Mouse (Mus musculus) liver, postnatal 0 days (tissue): ENCODE results near the gene Tnnt3.

Experiments used
- CTCF ChIP-seq: sonication (generic); IDR thresholded peaks from 2 replicates; pipeline ENCODE4 v1.5.1; 2016; ENCODE audit warnings: antibody characterized with exemption, low read depth
- EP300 ChIP-seq: IDR thresholded peaks from 2 replicates; pipeline ENCODE4 v1.6.1; 2016; ENCODE audit warnings: antibody characterized with exemption, low read depth, mild to moderate bottlenecking

GRCm38 (mm10) chr7:142516221-142516978, 17.8 kb downstream of the Tnnt3 start:
- no peak for TF ChIP-seq CTCF
- no peak for TF ChIP-seq EP300
